ENCODE assay signal across 8 mouse cellular contexts in the genomic region with DNA sequence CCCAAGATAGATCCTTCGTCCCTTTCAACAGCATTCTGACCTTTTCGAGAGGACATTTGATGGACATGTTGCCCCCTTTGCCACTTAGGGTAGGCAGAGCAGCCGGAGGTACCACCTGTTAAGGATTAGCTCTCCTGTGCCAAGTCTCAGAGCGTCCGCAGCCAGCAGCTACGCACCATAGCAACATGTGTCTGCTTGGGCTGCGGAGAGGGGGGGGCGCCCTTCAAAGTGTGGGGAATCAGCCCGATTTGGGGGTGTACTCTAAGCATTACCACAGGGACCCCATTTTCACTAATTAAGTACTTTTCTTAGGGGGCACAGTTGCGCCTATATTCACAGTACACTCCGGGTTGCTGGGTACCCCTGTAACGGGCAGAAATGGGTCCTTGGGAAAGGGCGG.
DNase-seq lines count a peak whose midpoint lies in the region; ATAC-seq and TF ChIP-seq lines count a peak whose summit lies in the region.

No protein-coding gene starts in this region.

- H3K9me3 ChIP-seq in kidney, postnatal 0 days (replicated peaks; ENCODE audit: low read length): peaks cover 13% of the 10 kb centered on the region
- H3K9me3 ChIP-seq in hindbrain, embryonic 13.5 days: peaks cover 30% of the 10 kb centered on the region
- peaks cover 20% of the 10 kb centered on the region for H3K9me3 ChIP-seq in midbrain, embryonic 14.5 days (ENCODE audit: control insufficient read depth, low read length)

- no peak overlapping the region for H3K27ac ChIP-seq in kidney, postnatal 0 days
- H3K27ac ChIP-seq in kidney, adult 2 months (ENCODE audit: insufficient read depth, low read depth, low read length): no peak overlapping the region
- H3K27ac ChIP-seq in cortical plate, adult 2 months (ENCODE audit: insufficient read depth, low read length): peak overlapping the region; percentile 84; the same call in 1 of the 2 replicates
- H3K27ac ChIP-seq in hindbrain, embryonic 13.5 days: peak overlapping the region; percentile 87
- H3K27ac ChIP-seq in midbrain, embryonic 14.5 days (replicated peaks; ENCODE audit: low read depth, low read length): peak overlapping the region; percentile 84

- no peak for TF ChIP-seq POLR2A in kidney, adult 2 months (IDR thresholded peaks at IDR 0.05; ENCODE audit: low read depth, low read length)
- TF ChIP-seq POLR2A in cortical plate, adult 2 months (IDR thresholded peaks at IDR 0.05; ENCODE audit: extremely low read depth, insufficient read depth, low read length): no peak

- no peak overlapping the region for H3K9ac ChIP-seq in kidney, postnatal 0 days (ENCODE audit: low read depth, low read length)
- H3K9ac ChIP-seq in hindbrain, embryonic 13.5 days: peak overlapping the region; percentile 58
- peak overlapping the region; percentile 55 for H3K9ac ChIP-seq in midbrain, embryonic 14.5 days (replicated peaks; ENCODE audit: low read length)

- H3K27me3 ChIP-seq in kidney, postnatal 0 days (ENCODE audit: insufficient read depth, low read length): no peaks in the 10 kb centered on the region
- no peaks in the 10 kb centered on the region; the same call in 1 of the 2 replicates for H3K27me3 ChIP-seq in kidney, adult 2 months (replicated peaks; ENCODE audit: control insufficient read depth, insufficient read depth, low read length)
- H3K27me3 ChIP-seq in hindbrain, embryonic 13.5 days: no peaks in the 10 kb centered on the region
- H3K27me3 ChIP-seq in midbrain, embryonic 14.5 days (ENCODE audit: control insufficient read depth, insufficient read depth, low read length): no peaks in the 10 kb centered on the region

- no peak for DNase-seq in kidney, postnatal 0 days (ENCODE audit: low spot score)
- DNase-seq in kidney, adult 2 months: no peak
- DNase-seq in midbrain, embryonic 14.5 days: peak; percentile 55
- no peak for DNase-seq in gastrocnemius, postnatal 14 days
- DNase-seq in thymus, postnatal 36 days: no peak
- DNase-seq in kidney, postnatal 25 days: no peak

- H3K4me2 ChIP-seq in kidney, postnatal 0 days (ENCODE audit: low read length): peak overlapping the region; percentile 46; the same call in 1 of the 2 replicates
- H3K4me2 ChIP-seq in hindbrain, embryonic 13.5 days: peak overlapping the region; percentile 53
- H3K4me2 ChIP-seq in midbrain, embryonic 14.5 days (ENCODE audit: low read length): peak overlapping the region; percentile 55

- no peaks in the 10 kb centered on the region for H3K4me1 ChIP-seq in kidney, postnatal 0 days (replicated peaks; ENCODE audit: insufficient read depth, low read length)
- H3K4me1 ChIP-seq in kidney, adult 2 months (ENCODE audit: control insufficient read depth, insufficient read depth, low read length): no peaks in the 10 kb centered on the region
- H3K4me1 ChIP-seq in cortical plate, adult 2 months (ENCODE audit: control insufficient read depth, insufficient read depth, low read length): no peaks in the 10 kb centered on the region
- H3K4me1 ChIP-seq in hindbrain, embryonic 13.5 days (replicated peaks): peaks cover 5% of the 10 kb centered on the region; the same call in 1 of the 2 replicates
- no peaks in the 10 kb centered on the region for H3K4me1 ChIP-seq in midbrain, embryonic 14.5 days (ENCODE audit: control insufficient read depth, insufficient read depth, low read length)

- 58% methylated on average over 13 of the region's 13 CpGs for WGBS in kidney, postnatal 0 days
- 65% methylated on average over 13 of the region's 13 CpGs for WGBS in kidney, adult 2 months
- WGBS in hindbrain, embryonic 13.5 days: 52% methylated on average over 13 of the region's 13 CpGs
- 50% methylated on average over 13 of the region's 13 CpGs for WGBS in midbrain, embryonic 14.5 days

- H3K4me3 ChIP-seq in kidney, postnatal 0 days (replicated peaks; ENCODE audit: low read depth, low read length): no peak overlapping the region
- H3K4me3 ChIP-seq in kidney, adult 2 months (ENCODE audit: insufficient read depth, low read depth, low read length): no peak overlapping the region
- H3K4me3 ChIP-seq in cortical plate, adult 2 months (ENCODE audit: insufficient read depth, low read length): peak overlapping the region; percentile 78
- peak overlapping the region; percentile 55 for H3K4me3 ChIP-seq in hindbrain, embryonic 13.5 days
- H3K4me3 ChIP-seq in midbrain, embryonic 14.5 days (replicated peaks; ENCODE audit: low read depth, low read length): peak overlapping the region; percentile 48

- ATAC-seq in kidney, postnatal 0 days (replicated peaks; ENCODE audit: low FRiP score, low read depth): no peak
- ATAC-seq in hindbrain, embryonic 13.5 days (ENCODE audit: low FRiP score): no peak
- no peak for ATAC-seq in midbrain, embryonic 14.5 days (ENCODE audit: low FRiP score, low TSS enrichment)

- intact Hi-C loops in gastrocnemius, postnatal 14 days (cut with DNase I; ENCODE audit: low total_unique reads): no loop called here

- no peaks in the 10 kb centered on the region for H3K36me3 ChIP-seq in kidney, postnatal 0 days (ENCODE audit: insufficient read depth, low read length)
- no peaks in the 10 kb centered on the region for H3K36me3 ChIP-seq in kidney, adult 2 months (ENCODE audit: control insufficient read depth, insufficient read depth, low read length)
- peaks cover 5% of the 10 kb centered on the region for H3K36me3 ChIP-seq in hindbrain, embryonic 13.5 days
- no peaks in the 10 kb centered on the region for H3K36me3 ChIP-seq in midbrain, embryonic 14.5 days (ENCODE audit: control insufficient read depth, insufficient read depth, low read length)

- no peak for TF ChIP-seq CTCF in kidney, postnatal 0 days (IDR thresholded peaks at IDR 0.05; ENCODE audit: low read depth)
- TF ChIP-seq CTCF in kidney, adult 2 months (conservative IDR thresholded peaks at IDR 0.05; ENCODE audit: insufficient read depth, insufficient read length, low read depth, low read length): no peak
- no peak for TF ChIP-seq CTCF in cortical plate, adult 2 months (IDR thresholded peaks at IDR 0.05; ENCODE audit: extremely low read depth, insufficient read depth, low read length)

Comparison
In these comparisons a context has a peak if more than half of its experiments do, and no peak if none do; other contexts are left out.
1. H3K27ac ChIP-seq: peak in cortical plate, adult 2 months (single experiment), hindbrain, embryonic 13.5 days (single experiment) and midbrain, embryonic 14.5 days (single experiment); none in kidney, postnatal 0 days (single experiment) and kidney, adult 2 months (single experiment).
2. H3K4me3 ChIP-seq: peak in cortical plate, adult 2 months (single experiment), hindbrain, embryonic 13.5 days (single experiment) and midbrain, embryonic 14.5 days (single experiment); none in kidney, postnatal 0 days (single experiment) and kidney, adult 2 months (single experiment).
3. Peak in every context shown above with its lines, with median percentiles within 50 percentile points of each other: H3K4me2 ChIP-seq.